Mouse (Mus musculus): Measurements from ENCODE around the gene Ankrd66. TPM values are rescaled to one million over a fixed set of nuclear protein-coding genes. Genes with fewer than 3 reads are reported as not detected.

Gene Ankrd66
- total and polyA plus RNA-seq, 2 experiments from 2014 or later: 0.93 TPM; not detected in 1

DNA sequence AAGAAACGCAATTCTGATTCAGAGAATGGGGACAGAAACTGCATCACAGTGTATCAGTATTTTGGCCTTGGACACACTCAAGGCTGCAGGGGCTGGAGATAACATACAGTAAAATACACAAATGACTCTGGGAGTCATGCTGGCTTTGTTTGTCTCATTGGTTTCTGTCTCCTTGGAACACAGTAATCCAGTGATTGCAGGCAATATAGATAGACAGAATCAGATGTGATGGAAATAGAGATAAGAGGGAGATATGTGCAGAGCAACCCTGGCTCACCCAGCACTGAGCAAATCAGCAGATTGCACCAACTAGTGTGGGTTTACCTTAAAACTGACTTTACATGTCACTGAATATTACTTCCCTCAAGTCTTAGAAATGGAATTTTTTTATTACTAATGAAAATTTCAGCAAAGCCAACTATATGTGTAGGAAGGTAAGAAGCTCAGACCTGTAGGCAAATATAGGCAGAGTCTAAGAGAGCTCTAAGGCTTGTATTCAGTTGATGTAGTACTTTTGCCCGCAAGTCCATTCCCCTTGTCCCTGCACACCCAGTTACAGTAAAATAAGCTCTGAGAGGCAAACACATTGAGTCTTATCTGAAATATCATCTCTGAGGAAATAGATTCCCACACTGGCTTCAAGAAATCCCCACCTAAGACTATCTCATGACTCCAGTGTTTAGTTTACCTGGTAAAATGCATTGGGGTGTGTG is 54.8 kb downstream of the Ankrd66 start:
- Histone ChIP-seq H3K36me3 (ENCODE audit: insufficient read depth, low read length) (no peaks in the 10 kb centered on the region), H3K4me1 (ENCODE audit: insufficient read depth, low read length) (no peaks in the 10 kb centered on the region), H3K9ac (replicated peaks; ENCODE audit: low read length, poor library complexity, severe bottlenecking) (no peak overlapping the region), H3K4me2 (ENCODE audit: low read depth, low read length, poor library complexity, severe bottlenecking) (no peak overlapping the region), H3K27ac (ENCODE audit: low read depth, low read length) (no peak overlapping the region), H3K27me3 (ENCODE audit: insufficient read depth, low read length) (no peaks in the 10 kb centered on the region), H3K4me3 (ENCODE audit: low read depth, low read length) (no peak overlapping the region), H3K9me3 (ENCODE audit: low read length) (no peaks in the 10 kb centered on the region)
- no peak for TF ChIP-seq CTCF (IDR thresholded peaks at IDR 0.05)
- no peak for ATAC-seq (ENCODE audit: low FRiP score)
- DNase-seq (ENCODE audit: low spot score): no peak
- 93% methylated on average over 2 of the region's 2 CpGs for WGBS

- TF ChIP-seq CTCF (IDR thresholded peaks at IDR 0.05): no peak
- Histone ChIP-seq H3K4me3 (ENCODE audit: low read depth, low read length) (no peak overlapping the region), H3K36me3 (ENCODE audit: insufficient read depth, low read length) (no peaks in the 10 kb centered on the region), H3K4me2 (ENCODE audit: low read depth, low read length, poor library complexity, severe bottlenecking) (no peak overlapping the region), H3K9ac (replicated peaks; ENCODE audit: low read length, poor library complexity, severe bottlenecking) (no peak overlapping the region), H3K27ac (ENCODE audit: low read depth, low read length) (no peak overlapping the region), H3K4me1 (ENCODE audit: insufficient read depth, low read length) (no peaks in the 10 kb centered on the region), H3K27me3 (ENCODE audit: insufficient read depth, low read length) (no peaks in the 10 kb centered on the region), H3K9me3 (ENCODE audit: low read length) (no peaks in the 10 kb centered on the region)
- DNase-seq (ENCODE audit: low spot score) (no peak), ATAC-seq (ENCODE audit: low FRiP score) (no peak)
- 89% methylated on average over 3 of the region's 3 CpGs for WGBS
Measured at GRCm38 (mm10) chr17:43485982-43486381, 57.5 kb downstream of the Ankrd66 start.

Other genes starting within 250 kb of the Ankrd66 start
- gene Adgrf5, start 183.2 kb downstream of the Ankrd66 start, total RNA-seq (2014; rRNA removed): 23.9 and 27.5 TPM in 2 replicates
- 4.2 and 4.6 TPM in 2 replicates for gene Adgrf5, start 183.2 kb downstream of the Ankrd66 start, polyA plus RNA-seq (2015; fragmentation: Nextera tagmentation; extraction: Ambion mirVana)
- gene Mep1a, start 40.8 kb downstream of the Ankrd66 start, total RNA-seq (2014; rRNA removed): 0.19 TPM in 1 of 2 replicates, not detected in the other
- gene Mep1a, start 40.8 kb downstream of the Ankrd66 start, polyA plus RNA-seq (2015; fragmentation: Nextera tagmentation; extraction: Ambion mirVana): 0.15 TPM in 1 of 2 replicates, not detected in the other
- gene Pla2g7, start 24.5 kb upstream of the Ankrd66 start, total RNA-seq (2014; rRNA removed): 49.7 and 49.8 TPM in 2 replicates
- gene Pla2g7, start 24.5 kb upstream of the Ankrd66 start, polyA plus RNA-seq (2015; fragmentation: Nextera tagmentation; extraction: Ambion mirVana): 87.8 and 93.9 TPM in 2 replicates
- 1.4 and 1.6 TPM in 2 replicates for gene Tdrd6, start 86.7 kb upstream of the Ankrd66 start, total RNA-seq (2014; rRNA removed)
- 0.75 and 0.86 TPM in 2 replicates for gene Tdrd6, start 86.7 kb upstream of the Ankrd66 start, polyA plus RNA-seq (2015; fragmentation: Nextera tagmentation; extraction: Ambion mirVana)
- gene Slc25a27, start 123.6 kb upstream of the Ankrd66 start, total RNA-seq (2014; rRNA removed): 44.2 and 60.2 TPM in 2 replicates
- gene Slc25a27, start 123.6 kb upstream of the Ankrd66 start, polyA plus RNA-seq (2015; fragmentation: Nextera tagmentation; extraction: Ambion mirVana): 63.0 and 74.4 TPM in 2 replicates
- 1.3 and 1.5 TPM in 2 replicates for gene Cyp39a1, start 123.8 kb upstream of the Ankrd66 start, total RNA-seq (2014; rRNA removed)
- 5.6 and 6.1 TPM in 2 replicates for gene Cyp39a1, start 123.8 kb upstream of the Ankrd66 start, polyA plus RNA-seq (2015; fragmentation: Nextera tagmentation; extraction: Ambion mirVana)